Mouse (Mus musculus) lung, postnatal 0 days (tissue): ENCODE results near the gene Tmem108. TPM values are rescaled to one million over a fixed set of nuclear protein-coding genes. Genes with fewer than 3 reads are reported as not detected.

ENCODE experiments used
- ATAC-seq: fragments of 200-750 bp; cut with Nextera tagmentation; 2 replicates; pipeline ENCODE4 v1.8.0; 2017; ENCODE audit warnings: moderate library complexity
- DNase-seq: peaks from one replicate; pipeline ENCODE4 v3.0.0-alpha.2; 2016; ENCODE audit warnings: low spot score
- H3K27ac ChIP-seq: fragments of 300-500 bp; sonication (generic); 2 replicates; pipeline ENCODE4 v1.5.1; 2014; ENCODE audit warnings: antibody characterized with exemption, mild to moderate bottlenecking, low read length, mixed read lengths
- H3K27me3 ChIP-seq: fragments of 300-500 bp; sonication (generic); replicated peaks from 2 replicates; pipeline ENCODE4 v1.6.1; 2014; ENCODE audit warnings: low read length, mixed read lengths; ENCODE audit not compliant: insufficient read depth
- H3K36me3 ChIP-seq: fragments of 300-500 bp; sonication (generic); 2 replicates; pipeline ENCODE4 v1.6.1; 2014; ENCODE audit warnings: low read length, mixed read lengths; ENCODE audit not compliant: insufficient read depth
- H3K4me1 ChIP-seq: fragments of 300-500 bp; sonication (generic); 2 replicates; pipeline ENCODE4 v1.6.1; 2014; ENCODE audit warnings: antibody characterized with exemption, low read depth, low read length, mixed read lengths; ENCODE audit not compliant: insufficient read depth
- H3K4me2 ChIP-seq: fragments of 300-500 bp; sonication (generic); replicated peaks from 2 replicates; pipeline ENCODE4 v1.6.1; 2014; ENCODE audit warnings: low read depth, mild to moderate bottlenecking, low read length, moderate library complexity, mixed read lengths
- H3K4me3 ChIP-seq: fragments of 300-500 bp; sonication (generic); 2 replicates; pipeline ENCODE4 v1.5.1; 2014; ENCODE audit warnings: low read depth, low read length
- H3K9ac ChIP-seq: fragments of 300-500 bp; sonication (generic); replicated peaks from 2 replicates; pipeline ENCODE4 v1.6.1; 2014; ENCODE audit warnings: low read depth, mild to moderate bottlenecking
- H3K9me3 ChIP-seq: fragments of 300-500 bp; sonication (generic); 2 replicates; pipeline ENCODE4 v1.6.1; 2016; ENCODE audit warnings: low read length, mixed read lengths
- CTCF ChIP-seq: IDR thresholded peaks from 2 replicates; pipeline ENCODE4 v1.5.1; 2016; ENCODE audit warnings: antibody characterized with exemption, mild to moderate bottlenecking
- EP300 ChIP-seq: IDR thresholded peaks from 2 replicates; pipeline ENCODE4 v1.6.1; 2016; ENCODE audit warnings: antibody characterized with exemption, mild to moderate bottlenecking, control low read depth
- WGBS: fragments of 180-500 bp; shearing (Covaris S2); extraction: QIAGEN DNeasy Blood & Tissue Kit; methylation state at CpG from one replicate; pipeline ENCODE4 v1.1.7; 2014; 5-methylcytosine and 5-hydroxymethylcytosine counted together
- polyA plus RNA-seq: library from polyadenylated mRNA; unstranded; fragments of >200 nt; fragmentation: Nextera tagmentation; extraction: Ambion mirVana; gene quantifications from 2 replicates; pipeline ENCODE4 v1.2.1, GENCODE M21; 2015

Gene Tmem108
- polyA plus RNA-seq, 1 experiment from 2014 or later, result 7.3 TPM

DNA sequence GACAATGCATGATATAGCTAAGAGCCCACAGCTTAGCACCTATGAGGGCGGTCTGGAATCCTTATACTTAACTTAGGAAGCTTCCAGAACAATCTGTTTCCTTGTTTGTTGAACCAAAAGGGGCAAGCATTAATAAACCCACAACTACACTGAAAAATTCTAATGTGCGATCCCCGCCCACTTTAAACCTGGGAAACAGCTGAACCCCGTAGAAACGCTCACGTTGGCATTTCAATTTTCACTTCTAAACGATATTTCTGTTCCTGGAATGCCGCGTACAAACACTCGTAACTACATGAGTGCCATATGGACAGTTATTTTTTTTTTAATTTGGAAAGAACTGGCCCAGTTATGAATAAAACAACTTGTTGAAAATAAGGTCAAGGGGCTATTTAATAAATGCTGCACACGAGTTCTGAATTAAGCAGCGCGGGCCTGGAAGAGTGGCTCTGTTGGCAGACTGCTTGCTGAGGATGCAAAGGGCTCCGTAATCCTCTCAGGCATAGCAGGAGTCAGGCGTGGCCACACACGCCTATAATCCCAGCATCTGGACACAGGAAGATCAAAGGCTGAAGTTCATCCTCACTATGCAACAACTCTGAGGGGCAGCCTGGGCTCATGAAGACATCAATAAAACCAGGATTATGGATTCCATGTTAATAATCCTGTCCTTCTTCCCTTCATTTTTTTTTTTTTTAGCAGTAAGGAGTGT, 34.7 kb downstream of the Tmem108 start:
- H3K4me2 ChIP-seq, result no peak overlapping the region
- no peak overlapping the region for H3K27ac ChIP-seq
- no peaks in the 10 kb centered on the region for H3K9me3 ChIP-seq
- H3K27me3 ChIP-seq, result no peaks in the 10 kb centered on the region
- 75% methylated on average over 16 of the region's 16 CpGs for WGBS
- ATAC-seq, result peak; percentile 17; the same call in 1 of the 2 replicates
- 0 out of 2 replicates have a peak, but pooled peaks have one; percentile 36 for TF ChIP-seq EP300
- TF ChIP-seq CTCF, result no peak
- no peak overlapping the region for H3K9ac ChIP-seq
- DNase-seq, result peak; percentile 9
- no peak overlapping the region for H3K4me3 ChIP-seq
- no peaks in the 10 kb centered on the region for H3K36me3 ChIP-seq
- no peaks in the 10 kb centered on the region for H3K4me1 ChIP-seq

DNA sequence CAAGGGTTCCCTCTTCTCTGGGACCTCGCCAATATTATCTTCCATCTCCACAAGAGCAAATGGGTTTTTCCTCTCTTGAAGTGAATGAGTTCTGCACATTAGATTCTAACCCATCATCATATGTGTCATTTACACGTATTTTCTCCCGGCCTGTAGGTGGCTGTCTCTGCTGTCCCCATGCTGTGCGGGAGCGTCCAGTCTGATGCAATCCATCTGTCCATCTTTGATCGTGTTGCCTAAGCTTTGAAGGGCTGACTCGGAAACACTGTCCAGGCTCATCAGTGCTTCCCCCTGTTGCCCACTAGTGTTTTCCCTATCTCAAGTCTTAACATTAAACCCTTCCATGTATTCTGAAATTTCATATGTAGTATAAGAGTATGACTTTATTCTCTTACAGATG, 36.1 kb downstream of the Tmem108 start:
- H3K9ac ChIP-seq, result no peak overlapping the region
- ATAC-seq (no peak), DNase-seq (no peak)
- TF ChIP-seq CTCF (no peak), EP300 (no peak)
- H3K9me3 ChIP-seq, result no peaks in the 10 kb centered on the region
- H3K27ac ChIP-seq, result no peak overlapping the region
- no peak overlapping the region for H3K4me2 ChIP-seq
- no peaks in the 10 kb centered on the region for H3K27me3 ChIP-seq
- no peaks in the 10 kb centered on the region for H3K36me3 ChIP-seq
- 72% methylated on average over 7 of the region's 7 CpGs for WGBS
- no peaks in the 10 kb centered on the region for H3K4me1 ChIP-seq
- H3K4me3 ChIP-seq, result no peak overlapping the region

DNA sequence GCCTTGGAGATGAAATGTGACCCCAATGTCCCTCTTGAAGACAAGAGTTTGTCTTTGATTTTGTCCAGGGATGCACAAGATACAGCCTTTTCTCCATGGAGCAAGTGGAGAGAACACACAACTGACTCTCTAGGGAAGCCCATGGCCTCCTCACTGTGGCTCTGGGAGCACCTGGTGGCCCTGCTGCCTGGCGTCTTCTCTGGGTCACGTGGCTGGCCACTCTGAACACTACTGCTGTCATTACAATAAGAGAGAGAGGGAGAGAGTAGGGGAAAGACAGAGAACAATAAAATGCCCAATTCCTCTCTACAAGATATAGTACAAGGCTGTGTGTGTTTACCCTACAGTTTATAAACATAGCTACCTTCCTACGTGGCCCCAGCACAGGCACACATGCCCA, 40.2 kb downstream of the Tmem108 start:
- Histone ChIP-seq H3K4me1 (no peaks in the 10 kb centered on the region), H3K36me3 (no peaks in the 10 kb centered on the region), H3K27ac (no peak overlapping the region), H3K4me2 (no peak overlapping the region), H3K9ac (no peak overlapping the region), H3K4me3 (no peak overlapping the region), H3K9me3 (no peaks in the 10 kb centered on the region), H3K27me3 (no peaks in the 10 kb centered on the region)
- no peak for TF ChIP-seq CTCF
- TF ChIP-seq EP300, result no peak
- 62% methylated on average over 3 of the region's 3 CpGs for WGBS
- DNase-seq (no peak), ATAC-seq (no peak)

DNA sequence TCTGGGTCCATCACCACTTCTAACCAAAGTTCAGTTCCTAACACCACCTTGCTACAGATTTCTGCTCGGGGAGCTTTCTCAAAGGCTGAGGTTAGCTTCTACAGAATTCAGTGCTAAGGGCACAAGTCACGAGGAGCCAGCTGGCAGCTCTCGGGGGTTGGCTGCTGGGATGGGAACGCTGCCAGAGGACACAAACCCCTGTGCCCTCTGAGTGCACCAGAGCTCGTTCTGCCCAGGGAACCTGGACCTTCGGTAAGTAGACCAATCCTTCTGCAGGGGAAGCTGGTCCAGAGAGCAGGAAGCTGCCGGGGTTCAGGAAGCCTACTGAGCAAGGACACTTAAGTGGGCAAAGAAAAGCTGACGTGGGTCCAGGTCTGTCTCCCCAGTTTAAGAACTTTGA, 40.6 kb downstream of the Tmem108 start:
- Histone ChIP-seq H3K27ac (no peak overlapping the region), H3K9me3 (no peaks in the 10 kb centered on the region), H3K9ac (no peak overlapping the region), H3K36me3 (no peaks in the 10 kb centered on the region), H3K27me3 (no peaks in the 10 kb centered on the region), H3K4me2 (no peak overlapping the region), H3K4me1 (no peaks in the 10 kb centered on the region), H3K4me3 (no peak overlapping the region)
- TF ChIP-seq CTCF, result no peak
- TF ChIP-seq EP300, result no peak
- WGBS, result 57% methylated on average over 8 of the region's 8 CpGs
- DNase-seq (no peak), ATAC-seq (no peak)

DNA sequence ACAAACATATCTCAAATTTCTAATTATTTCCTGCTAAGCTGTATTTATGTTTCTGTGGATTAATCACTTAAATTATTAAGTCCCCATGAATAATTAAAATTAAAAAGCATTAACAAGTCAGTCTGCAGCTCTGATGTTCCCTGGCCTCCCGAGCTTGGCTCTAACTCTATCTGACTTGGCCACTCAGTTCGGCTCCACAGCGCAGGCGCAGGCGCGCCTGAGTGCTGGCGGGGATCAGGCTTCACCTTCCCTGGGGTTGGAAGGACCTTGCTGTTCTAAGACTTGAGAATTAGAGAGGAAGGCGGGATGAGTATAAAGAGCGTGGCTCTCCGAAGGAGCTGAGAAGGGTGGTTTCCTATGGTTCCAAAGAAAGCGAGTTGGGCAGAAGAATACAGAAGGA, 41.6 kb downstream of the Tmem108 start:
- ATAC-seq (no peak), DNase-seq (no peak)
- no peak overlapping the region for H3K4me2 ChIP-seq
- H3K27me3 ChIP-seq, result no peaks in the 10 kb centered on the region
- WGBS, result 92% methylated on average over 11 of the region's 11 CpGs
- TF ChIP-seq CTCF (no peak), EP300 (no peak)
- H3K9ac ChIP-seq, result no peak overlapping the region
- H3K4me1 ChIP-seq, result no peaks in the 10 kb centered on the region
- no peaks in the 10 kb centered on the region for H3K36me3 ChIP-seq
- no peak overlapping the region for H3K27ac ChIP-seq
- H3K9me3 ChIP-seq, result no peaks in the 10 kb centered on the region
- no peak overlapping the region for H3K4me3 ChIP-seq

DNA sequence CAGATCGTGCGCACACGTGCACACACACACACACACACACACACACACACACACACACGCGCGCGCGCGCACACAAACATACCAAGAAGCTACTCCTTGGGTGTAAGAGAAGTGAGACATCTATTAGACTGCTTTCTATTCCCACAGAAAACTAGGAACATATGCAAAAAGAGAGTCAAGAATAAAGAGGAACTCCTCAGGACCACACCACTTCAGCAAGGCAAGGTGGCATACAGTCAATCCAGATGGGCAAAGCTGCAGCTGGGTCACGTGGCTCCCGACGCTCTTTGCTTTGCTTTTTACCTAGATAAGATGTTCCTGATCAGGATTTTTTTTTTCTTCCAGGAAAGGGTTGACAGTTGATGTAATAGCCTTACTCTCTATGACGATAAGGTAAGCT, 45.6 kb downstream of the Tmem108 start:
- Histone ChIP-seq H3K27ac (no peak overlapping the region), H3K27me3 (no peaks in the 10 kb centered on the region), H3K36me3 (no peaks in the 10 kb centered on the region), H3K4me3 (no peak overlapping the region), H3K9me3 (no peaks in the 10 kb centered on the region), H3K4me2 (no peak overlapping the region), H3K4me1 (no peaks in the 10 kb centered on the region), H3K9ac (no peak overlapping the region)
- TF ChIP-seq EP300, result no peak
- TF ChIP-seq CTCF, result no peak
- WGBS, result 91% methylated on average over 13 of the region's 13 CpGs
- ATAC-seq (no peak), DNase-seq (no peak)

DNA sequence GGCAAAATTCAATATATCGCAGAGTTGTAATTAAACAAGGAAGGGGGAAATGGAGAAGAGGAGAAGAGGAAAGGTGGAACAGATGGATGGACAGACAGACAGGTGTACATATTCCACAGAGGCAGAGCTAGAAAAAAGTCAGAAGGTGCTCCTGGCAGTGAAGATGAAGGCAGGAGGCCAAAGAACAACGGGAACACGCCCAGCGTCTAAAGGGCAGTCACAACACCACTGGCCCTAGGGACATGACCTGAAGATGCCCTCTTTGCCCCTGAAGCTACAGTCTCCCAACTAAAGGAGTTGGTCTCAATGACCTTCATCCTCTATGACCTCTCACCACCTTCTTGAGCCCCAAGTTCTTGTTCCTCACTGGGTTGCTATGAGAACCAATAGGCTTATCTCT, 46.3 kb downstream of the Tmem108 start:
- ATAC-seq (no peak), DNase-seq (no peak)
- Histone ChIP-seq H3K36me3 (no peaks in the 10 kb centered on the region), H3K27me3 (no peaks in the 10 kb centered on the region), H3K4me2 (no peak overlapping the region), H3K27ac (no peak overlapping the region), H3K4me3 (no peak overlapping the region), H3K9me3 (no peaks in the 10 kb centered on the region), H3K9ac (no peak overlapping the region), H3K4me1 (no peaks in the 10 kb centered on the region)
- WGBS, result 90% methylated on average over 4 of the region's 4 CpGs
- TF ChIP-seq EP300 (no peak), CTCF (no peak)
